14 mouse cellular contexts compared by ENCODE assay signal in genomic region chr1:55738746-55739365, GRCm38 (mm10).
DNase-seq lines count a peak whose midpoint lies in the region; ATAC-seq lines count a peak whose summit lies in the region.
"Had no signal": no experiment of that assay in that cellular context is flagged by ENCODE, and none has a peak within 500 bp of the region (broad histone marks: within the 10 kb centered on the region; RNA-seq: fewer than 3 reads in every experiment).

No protein-coding gene starts in this region.

- no peaks in the 10 kb centered on the region for H3K36me3 ChIP-seq in lung, embryonic 16.5 days (ENCODE audit: control insufficient read depth, insufficient read depth, low read length)
- H3K36me3 ChIP-seq: hindbrain, embryonic 12.5 days; limb, embryonic 12.5 days had no signal

- peaks cover 5% of the 10 kb centered on the region; the same call in 1 of the 2 replicates for H3K4me1 ChIP-seq in lung, embryonic 16.5 days (replicated peaks; ENCODE audit: control insufficient read depth, insufficient read depth, low read length)
- H3K4me1 ChIP-seq: hindbrain, embryonic 12.5 days had no signal

- no peak overlapping the region for H3K4me3 ChIP-seq in lung, embryonic 16.5 days (ENCODE audit: low read length)
- H3K4me3 ChIP-seq: hindbrain, embryonic 12.5 days; limb, embryonic 12.5 days; myocyte had no signal

- no peaks in the 10 kb centered on the region for H3K9me3 ChIP-seq in lung, embryonic 16.5 days (ENCODE audit: control insufficient read depth, low read length)
- H3K9me3 ChIP-seq: hindbrain, embryonic 12.5 days; limb, embryonic 12.5 days had no signal

- H3K4me2 ChIP-seq in lung, embryonic 16.5 days (ENCODE audit: low read depth, low read length): peak overlapping the region; percentile 7; the same call in 1 of the 2 replicates
- H3K4me2 ChIP-seq: hindbrain, embryonic 12.5 days; limb, embryonic 12.5 days had no signal

- no peak for DNase-seq in lung, postnatal 4 days
- peak; percentile 9 for DNase-seq in c-Kit-positive CD71-negative TER-119-negative erythroid progenitor cells, embryonic 14.5 days (ENCODE audit: low read depth)
- peak; percentile 15 for DNase-seq in kidney, postnatal 10 days
- DNase-seq in spleen, postnatal 36 days (ENCODE audit: low spot score in 2 of 2): peak; percentile 81 to 85
- DNase-seq in heart, postnatal 4 days: no peak
- no peak for DNase-seq in ovary, postnatal 10 days (ENCODE audit: low spot score)
- DNase-seq: cerebellum, adult 9-11 months; right cerebral cortex, postnatal 14 days had no signal

- H3K9ac ChIP-seq in lung, embryonic 16.5 days (ENCODE audit: low read length): no peak overlapping the region
- H3K9ac ChIP-seq: hindbrain, embryonic 12.5 days; limb, embryonic 12.5 days had no signal

- no peak overlapping the region for H3K27ac ChIP-seq in lung, embryonic 16.5 days (ENCODE audit: low read length)
- H3K27ac ChIP-seq: hindbrain, embryonic 12.5 days; limb, embryonic 12.5 days had no signal

- 54% methylated on average over 12 of the region's 12 CpGs for whole genome bisulfite sequencing in lung, embryonic 16.5 days

- ATAC-seq in lung, embryonic 16.5 days (ENCODE audit: low read depth): no peak
- ATAC-seq: CD4-positive, CD25-positive, alpha-beta regulatory T cell, adult 4 months; intestine, postnatal 0 days had no signal

- peaks cover 2% of the 10 kb centered on the region; the same call in 1 of the 2 replicates for H3K27me3 ChIP-seq in lung, embryonic 16.5 days (ENCODE audit: control insufficient read depth, insufficient read depth, low read depth, low read length)

Comparison
In these comparisons a context has a peak if more than half of its experiments do, and no peak if none do; other contexts are left out.
1. DNase-seq: peak in c-Kit-positive CD71-negative TER-119-negative erythroid progenitor cells, embryonic 14.5 days (single experiment), kidney, postnatal 10 days (single experiment) and spleen, postnatal 36 days (2 of 2); none in lung, postnatal 4 days (0 of 2), heart, postnatal 4 days (single experiment) and ovary, postnatal 10 days (single experiment).